Mouse (Mus musculus) heart, embryonic 14.5 days (tissue): ENCODE measurements around the gene Msi2. TPM values are rescaled to one million over a fixed set of nuclear protein-coding genes. Genes with fewer than 3 reads are reported as not detected.

Experiments
- ATAC-seq: fragments of 200-750 bp; cut with Nextera tagmentation; 2 replicates; pipeline ENCODE4 v1.8.0; 2017; ENCODE audit warnings: low read depth, moderate TSS enrichment; ENCODE audit not compliant: insufficient number of reproducible peaks, insufficient read depth, low FRiP score
- H3K27ac ChIP-seq, 2 experiments: fragments of 200-500 bp in 1 of 2; fragments of 300-500 bp in 1 of 2; sonication (generic) in 1 of 2; replicated peaks in 1 of 2; 2 replicates each; pipeline ENCODE4 v1.5.1; 2012 to 2014; ENCODE audit warnings: low read depth in 2 of 2, low read length in 2 of 2, control low read depth in 1 of 2, mild to moderate bottlenecking in 1 of 2, mixed read lengths in 1 of 2; ENCODE audit not compliant: control insufficient read depth in 1 of 2, insufficient read depth in 1 of 2
- H3K27me3 ChIP-seq: fragments of 300-500 bp; sonication (generic); 2 replicates; pipeline ENCODE4 v1.6.1; 2014; ENCODE audit warnings: mild to moderate bottlenecking, low read length, control low read depth; ENCODE audit not compliant: control insufficient read depth, insufficient read depth
- H3K36me3 ChIP-seq: fragments of 300-500 bp; sonication (generic); 2 replicates; pipeline ENCODE4 v1.6.1; 2014; ENCODE audit warnings: mild to moderate bottlenecking, control low read depth, low read length, mixed read lengths; ENCODE audit not compliant: control insufficient read depth, insufficient read depth
- H3K4me1 ChIP-seq, 2 experiments: fragments of 200-500 bp in 1 of 2; fragments of 300-500 bp in 1 of 2; sonication (generic) in 1 of 2; 2 replicates each; pipeline ENCODE4 v1.6.1; 2012 to 2014; ENCODE audit warnings: low read length in 2 of 2, control low read depth in 1 of 2, mixed read lengths in 1 of 2; ENCODE audit not compliant: control insufficient read depth in 2 of 2, insufficient read depth in 2 of 2
- H3K4me2 ChIP-seq: fragments of 300-500 bp; sonication (generic); 2 replicates; pipeline ENCODE4 v1.6.1; 2014; ENCODE audit warnings: mild to moderate bottlenecking, low read length
- H3K4me3 ChIP-seq, 2 experiments: fragments of 200-500 bp in 1 of 2; fragments of 300-500 bp in 1 of 2; sonication (generic) in 1 of 2; 2 replicates each; pipeline ENCODE4 v1.5.1; 2012 to 2014; ENCODE audit warnings: low read length in 2 of 2, mild to moderate bottlenecking in 2 of 2, control low read depth in 1 of 2, low read depth in 1 of 2, moderate library complexity in 1 of 2; ENCODE audit not compliant: control insufficient read depth in 1 of 2, insufficient read depth in 1 of 2
- H3K9ac ChIP-seq: fragments of 300-500 bp; sonication (generic); 2 replicates; pipeline ENCODE4 v1.6.1; 2014; ENCODE audit warnings: mild to moderate bottlenecking, low read length
- H3K9me3 ChIP-seq: fragments of 300-500 bp; sonication (generic); 2 replicates; pipeline ENCODE4 v1.6.1; 2016; ENCODE audit warnings: low read length, control low read depth; ENCODE audit not compliant: control insufficient read depth
- WGBS: fragments of 180-500 bp; shearing (Covaris S2); extraction: QIAGEN DNeasy Blood & Tissue Kit; methylation state at CpG from one replicate; pipeline ENCODE4 v1.1.7; 2014; 5-methylcytosine and 5-hydroxymethylcytosine counted together
- polyA plus RNA-seq: library from polyadenylated mRNA; unstranded; fragments of >200 nt; fragmentation: Nextera tagmentation; extraction: Ambion mirVana; gene quantifications from 2 replicates; pipeline ENCODE4 v1.2.1, GENCODE M21; 2014

Gene Msi2
- polyA plus RNA-seq, 1 experiment from 2014 or later, result 20.9 TPM

- H3K4me3 ChIP-seq, result no peak overlapping the region
- no peak overlapping the region for H3K27ac ChIP-seq
- H3K9me3 ChIP-seq, result no peaks in the 10 kb centered on the region
- H3K9ac ChIP-seq, result no peak overlapping the region
- no peaks in the 10 kb centered on the region for H3K27me3 ChIP-seq
- ATAC-seq, result no peak
- H3K4me2 ChIP-seq, result no peak overlapping the region
- peaks cover 13 to 17% of the 10 kb centered on the region in 2 experiments for H3K4me1 ChIP-seq
- WGBS, result 90% methylated on average over 3 of the region's 3 CpGs
- H3K36me3 ChIP-seq, result peaks cover 38% of the 10 kb centered on the region
Observed at GRCm38 (mm10) chr11:88348056-88348455, 370.3 kb downstream of the Msi2 start.

- Histone ChIP-seq H3K4me3 (no peak overlapping the region), H3K9me3 (no peaks in the 10 kb centered on the region), H3K4me1 (peaks cover 0 to under 1% of the 10 kb centered on the region in 2 experiments; a peak in 3 of 4 replicates), H3K9ac (no peak overlapping the region), H3K27ac (no peak overlapping the region), H3K27me3 (no peaks in the 10 kb centered on the region), H3K36me3 (peaks cover 38% of the 10 kb centered on the region), H3K4me2 (no peak overlapping the region)
- 90% methylated on average over 5 of the region's 5 CpGs for WGBS
- ATAC-seq, result no peak
Observed at GRCm38 (mm10) chr11:88346066-88346465, 372.2 kb downstream of the Msi2 start.

- Histone ChIP-seq H3K4me1 (peaks cover 9 to 17% of the 10 kb centered on the region in 2 experiments; a peak in 3 of 4 replicates), H3K36me3 (peaks cover 21% of the 10 kb centered on the region), H3K9me3 (no peaks in the 10 kb centered on the region), H3K4me2 (no peak overlapping the region), H3K9ac (no peak overlapping the region), H3K4me3 (no peak overlapping the region), H3K27ac (no peak overlapping the region), H3K27me3 (no peaks in the 10 kb centered on the region)
- WGBS, result 88% methylated on average over 3 of the region's 3 CpGs
- ATAC-seq, result no peak
Observed at GRCm38 (mm10) chr11:88337926-88338325, 380.4 kb downstream of the Msi2 start.

GRCm38 (mm10) chr11:88334893-88335292 lies 383.4 kb downstream of the Msi2 start:
- Histone ChIP-seq H3K27ac (no peak overlapping the region), H3K4me2 (no peak overlapping the region), H3K27me3 (no peaks in the 10 kb centered on the region), H3K4me1 (peaks cover 20 to 31% of the 10 kb centered on the region in 2 experiments), H3K36me3 (peaks cover 16% of the 10 kb centered on the region), H3K9ac (no peak overlapping the region), H3K9me3 (no peaks in the 10 kb centered on the region), H3K4me3 (no peak overlapping the region)
- WGBS, result 49% methylated on average over 5 of the region's 5 CpGs
- ATAC-seq, result no peak

GRCm38 (mm10) chr11:88332309-88332934 lies 385.9 kb downstream of the Msi2 start:
- H3K9ac ChIP-seq, result no peak overlapping the region
- no peak overlapping the region for H3K4me3 ChIP-seq
- H3K27ac ChIP-seq, result no peak overlapping the region
- H3K9me3 ChIP-seq, result no peaks in the 10 kb centered on the region
- peaks cover 29 to 38% of the 10 kb centered on the region in 2 experiments for H3K4me1 ChIP-seq
- no peak for ATAC-seq
- H3K4me2 ChIP-seq, result no peak overlapping the region
- peaks cover 3% of the 10 kb centered on the region; the same call in 1 of the 2 replicates for H3K36me3 ChIP-seq
- 85% methylated on average over 8 of the region's 8 CpGs for WGBS
- no peaks in the 10 kb centered on the region for H3K27me3 ChIP-seq

- WGBS, result 92% methylated on average over 8 of the region's 8 CpGs
- H3K27me3 ChIP-seq, result no peaks in the 10 kb centered on the region
- H3K9ac ChIP-seq, result no peak overlapping the region
- H3K9me3 ChIP-seq, result no peaks in the 10 kb centered on the region
- no peak overlapping the region for H3K4me2 ChIP-seq
- no peak for ATAC-seq
- no peak overlapping the region for H3K27ac ChIP-seq
- no peak overlapping the region for H3K4me3 ChIP-seq
- H3K4me1 ChIP-seq, result peaks cover 32 to 41% of the 10 kb centered on the region in 2 experiments
- H3K36me3 ChIP-seq, result no peaks in the 10 kb centered on the region
Observed at GRCm38 (mm10) chr11:88331722-88332121, 386.6 kb downstream of the Msi2 start.

- 0 out of 2 replicates have a peak, but pooled peaks have one; percentile 29 for ATAC-seq
- Histone ChIP-seq H3K4me3 (no peak overlapping the region), H3K4me1 (peaks cover 32 to 34% of the 10 kb centered on the region in 2 experiments), H3K9ac (no peak overlapping the region), H3K4me2 (0 out of 2 replicates have a peak overlapping the region, but pooled peaks have one; percentile 4), H3K9me3 (no peaks in the 10 kb centered on the region), H3K27me3 (no peaks in the 10 kb centered on the region), H3K27ac (peak overlapping the region; percentile 35 to 50; a peak in 3 of 4 replicates), H3K36me3 (no peaks in the 10 kb centered on the region)
- WGBS, result 26% methylated on average over 11 of the region's 11 CpGs
Observed at GRCm38 (mm10) chr11:88330799-88331198, 387.5 kb downstream of the Msi2 start.
